Mouse (Mus musculus) right cerebral cortex, postnatal 25 days (tissue): ENCODE results near the gene Nr2f1.

Source experiments
- DNase-seq: peaks from one replicate; pipeline ENCODE4 v3.0.0; 2022

Nr2f1 gene

DNA sequence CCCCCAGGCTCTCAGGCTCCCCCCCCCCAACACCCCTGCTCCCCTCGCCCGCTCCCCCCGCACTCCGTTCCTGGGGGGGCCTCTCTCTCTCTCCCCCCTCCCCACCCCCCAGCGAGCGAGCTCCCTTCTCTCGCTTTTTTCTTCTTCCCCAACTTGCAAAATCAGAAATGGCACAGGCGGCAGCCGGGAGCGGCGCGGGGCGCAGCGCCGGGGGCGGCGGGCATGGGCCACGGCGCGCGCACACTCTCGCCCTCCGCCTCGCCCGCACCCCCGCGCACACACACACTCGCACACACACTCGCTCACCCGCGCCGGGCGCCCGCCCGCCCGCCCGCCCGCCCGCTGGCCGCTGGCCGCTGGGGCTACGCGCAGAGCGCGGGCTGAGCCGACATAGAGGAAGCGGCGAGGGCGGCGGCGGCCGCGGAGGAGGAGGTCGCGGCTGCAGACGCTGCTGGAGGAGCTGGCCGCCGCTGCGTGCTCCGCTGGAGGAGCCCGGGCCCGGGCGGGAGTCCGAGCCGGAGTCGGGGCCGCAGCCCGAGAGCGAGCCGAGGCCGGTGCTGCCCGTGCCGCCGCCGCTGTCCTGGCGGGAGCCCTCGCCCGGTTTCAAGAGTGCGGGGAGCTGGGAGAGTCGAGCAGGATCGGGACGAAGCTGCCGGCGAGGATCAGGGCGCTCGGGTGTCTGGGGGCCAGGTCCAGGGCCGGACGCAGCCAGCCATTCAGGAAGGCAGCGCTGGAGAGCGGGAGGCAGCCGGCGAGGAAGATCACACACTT lies 501 bp downstream of the Nr2f1 start:
- DNase-seq = no peak

DNA sequence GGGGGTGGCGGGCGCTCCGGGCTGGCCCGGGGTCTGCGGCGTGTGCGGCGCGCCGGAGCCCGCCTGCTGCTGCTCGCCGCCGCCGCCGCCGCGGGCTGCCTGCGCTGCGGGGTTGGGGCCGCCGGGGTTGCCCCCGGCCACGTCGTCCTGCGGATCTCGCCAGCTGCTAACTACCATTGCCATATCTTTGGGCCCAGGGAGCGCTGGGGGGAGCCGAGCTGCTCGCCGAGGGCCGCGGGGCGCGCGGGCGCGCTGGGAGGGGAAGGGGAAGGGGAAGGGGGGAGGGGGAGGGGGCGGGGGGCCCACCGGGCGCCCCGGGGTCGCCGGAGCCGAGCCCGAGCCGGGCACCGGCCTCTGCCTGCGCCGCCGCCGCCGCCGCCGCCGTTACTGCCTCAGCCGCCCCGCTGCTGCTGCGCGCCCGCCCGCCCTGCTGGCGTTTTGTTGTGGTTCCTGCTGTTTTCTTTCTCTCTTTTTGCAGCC lies 1.1 kb downstream of the Nr2f1 start:
- DNase-seq = no peak

DNA sequence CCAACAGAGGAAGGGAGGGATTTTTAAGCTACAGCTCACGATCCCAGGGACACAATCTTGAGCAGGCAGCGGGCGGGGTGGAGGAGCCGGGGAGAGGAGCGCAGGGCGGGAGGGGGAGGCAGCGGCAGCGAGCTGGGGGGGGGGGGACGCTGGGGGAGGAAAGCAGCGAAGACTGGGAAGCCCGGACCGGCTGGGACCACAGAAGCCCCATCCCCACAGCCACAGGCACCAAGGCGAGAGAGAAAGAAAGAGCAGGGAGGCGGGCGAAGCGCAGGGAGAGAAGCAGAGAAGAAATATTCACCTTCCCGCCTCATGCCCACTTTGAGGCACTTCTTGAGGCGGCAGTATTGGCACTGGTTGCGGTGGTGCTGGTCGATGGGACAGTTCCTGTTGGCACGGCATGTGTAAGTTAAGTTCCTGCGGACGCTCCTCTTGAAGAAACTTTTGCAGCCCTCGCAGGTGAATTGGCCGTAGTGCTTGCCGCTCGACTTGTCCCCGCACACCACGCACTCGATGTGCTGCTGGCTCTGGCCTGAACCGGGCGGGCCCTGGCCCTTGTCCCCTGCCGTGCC lies 1.7 kb downstream of the Nr2f1 start:
- no peak for DNase-seq

- no peak for DNase-seq
Measured at GRCm38 (mm10) chr13:78197286-78197818, 2.2 kb downstream of the Nr2f1 start.

DNA sequence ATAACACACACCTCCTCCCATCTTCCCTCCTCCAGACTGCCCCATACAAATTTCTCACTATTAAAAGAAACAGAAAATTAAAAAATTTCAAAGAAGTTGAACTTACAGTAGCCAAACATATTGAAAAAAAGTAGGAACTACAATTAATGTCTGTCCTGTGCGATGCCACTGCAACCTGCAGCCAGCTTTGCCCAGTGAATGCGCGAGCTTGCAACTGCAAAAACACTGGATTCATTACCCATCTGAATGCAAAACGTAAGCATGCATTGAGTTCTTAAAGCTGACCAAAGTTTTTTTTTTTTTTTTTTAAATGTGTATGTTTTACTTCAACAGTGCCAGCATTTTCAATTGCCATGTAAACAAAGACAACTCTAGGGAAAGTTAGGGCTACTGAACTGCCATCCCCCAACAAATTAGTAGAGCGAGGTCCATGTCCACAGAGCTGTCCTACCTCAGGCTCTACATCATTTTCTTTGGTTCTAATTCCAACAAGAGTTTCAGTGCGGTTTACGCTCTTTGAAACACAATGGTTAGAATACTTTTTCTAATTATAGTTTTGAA lies 3.2 kb downstream of the Nr2f1 start:
- no peak for DNase-seq

DNA sequence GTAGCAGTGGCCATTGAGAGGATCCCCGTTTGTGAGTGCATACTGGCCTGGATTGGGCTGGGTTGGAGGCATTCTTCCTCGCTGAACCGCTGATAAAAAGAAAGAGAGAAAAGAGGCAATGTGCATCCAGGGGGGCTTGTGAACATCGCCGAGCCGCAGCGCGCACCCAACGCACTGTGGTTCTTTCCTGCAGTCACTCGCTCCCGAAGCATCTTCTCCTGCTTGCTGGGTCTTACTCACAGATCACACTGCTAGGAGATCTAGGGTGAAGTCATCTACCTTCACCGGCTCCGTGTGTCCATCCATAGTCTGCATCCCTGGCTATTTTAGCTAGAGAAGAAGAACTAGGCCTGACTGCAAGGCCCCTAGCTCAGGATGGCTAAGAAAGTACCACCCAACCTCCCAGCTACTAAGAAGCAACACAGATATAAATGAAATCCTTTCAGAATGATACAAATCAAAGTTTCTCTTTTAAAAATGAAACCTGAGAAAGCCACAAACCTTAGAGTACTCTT lies 3.9 kb downstream of the Nr2f1 start:
- DNase-seq = no peak

DNA sequence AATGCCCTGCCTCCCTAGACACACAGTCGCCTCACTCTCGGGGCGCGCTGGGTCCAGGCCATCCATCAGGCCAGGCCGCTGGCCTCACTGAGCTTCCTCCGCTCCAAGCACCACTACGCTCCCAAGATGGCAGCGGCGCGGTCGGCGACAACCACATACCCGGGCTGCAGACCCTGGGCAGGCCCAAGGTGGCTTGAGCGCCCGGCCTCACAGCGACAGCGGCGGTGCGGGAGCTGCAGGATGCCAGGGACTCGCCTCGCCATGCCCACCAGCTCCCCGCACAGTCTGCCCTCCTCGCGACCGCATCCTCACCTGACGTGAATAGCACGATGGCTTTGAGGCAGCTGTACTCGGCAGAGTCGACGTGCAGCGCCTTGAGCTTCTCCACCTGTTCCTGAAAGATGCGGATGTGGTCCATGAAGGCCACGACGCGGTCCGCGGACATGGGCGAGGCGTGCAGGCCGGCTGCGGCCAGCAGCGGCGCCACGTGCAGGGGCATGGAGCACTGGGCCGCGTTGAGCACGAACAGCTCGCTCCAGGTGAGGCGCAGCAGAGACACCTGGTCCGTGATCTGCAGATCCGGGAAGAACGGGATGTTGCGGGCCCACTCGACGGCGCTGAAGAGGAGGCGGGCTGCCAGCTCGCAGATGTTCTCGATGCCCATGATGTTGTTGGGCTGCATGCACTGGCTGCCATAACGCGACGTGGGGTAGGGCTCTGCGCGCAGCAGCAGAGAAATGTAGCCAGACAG lies 4.5 kb downstream of the Nr2f1 start:
- DNase-seq = no peak

DNA sequence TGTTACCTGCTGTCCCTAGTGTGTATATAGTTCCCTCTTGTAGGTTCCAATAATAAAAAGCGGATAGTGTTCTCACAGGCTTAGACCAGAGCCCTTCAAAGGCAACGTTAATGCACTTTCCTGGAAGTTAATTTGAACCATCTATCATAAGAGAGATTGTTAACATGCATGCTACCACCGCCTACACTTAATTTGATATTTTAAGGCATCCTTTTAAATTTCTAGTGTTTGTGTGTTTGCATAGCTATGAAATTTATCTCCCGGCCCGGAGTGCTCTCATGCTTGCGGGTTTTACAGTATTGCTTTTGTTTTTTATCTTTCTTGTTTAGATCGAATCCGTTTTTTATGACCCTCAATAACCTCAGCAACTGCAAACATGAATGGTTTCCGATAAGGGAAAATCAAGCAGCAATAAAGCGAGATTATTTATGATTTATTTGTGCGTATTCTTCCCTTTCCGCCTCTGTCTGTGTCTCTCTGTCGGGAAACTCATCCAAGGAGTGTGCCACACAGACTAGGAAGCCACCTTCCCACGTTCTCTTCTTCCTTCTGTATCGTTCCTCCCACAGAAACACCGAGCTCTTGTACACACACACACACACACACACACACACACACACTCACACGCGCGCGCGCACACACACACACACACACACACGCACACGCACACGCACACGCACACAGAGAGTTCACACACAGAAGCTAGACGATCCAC lies 5.3 kb downstream of the Nr2f1 start:
- no peak for DNase-seq

DNA sequence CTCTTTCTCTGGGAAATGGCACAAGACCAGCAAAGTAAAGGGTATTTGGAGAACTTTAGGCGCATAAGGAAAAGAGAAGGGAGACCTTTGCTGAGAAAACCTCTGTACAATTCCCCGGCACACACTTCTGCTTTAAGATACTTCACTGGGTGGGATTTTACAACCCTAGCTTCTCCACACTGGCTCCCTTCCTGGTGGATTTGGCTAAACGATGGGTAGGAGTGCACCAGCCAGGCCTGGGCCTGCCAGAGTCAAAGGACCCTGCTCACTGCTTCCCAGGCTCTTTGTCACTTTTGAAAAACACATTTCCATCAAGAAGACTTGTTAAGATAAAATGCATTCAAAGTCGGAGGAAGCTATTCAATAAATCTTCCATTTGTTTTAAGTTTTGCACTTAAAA lies 6.3 kb downstream of the Nr2f1 start:
- DNase-seq = no peak

GRCm38 (mm10) chr13:78189586-78189985 lies 10.0 kb downstream of the Nr2f1 start:
- peak; percentile 53 for DNase-seq

- peak; percentile 10 for DNase-seq
Measured at GRCm38 (mm10) chr13:78187833-78188232, 11.7 kb downstream of the Nr2f1 start.

- peak; percentile 40 for DNase-seq
Measured at GRCm38 (mm10) chr13:78186340-78186946, 13.1 kb downstream of the Nr2f1 start.

- peak; percentile 13 for DNase-seq
Measured at GRCm38 (mm10) chr13:78184786-78185466, 14.6 kb downstream of the Nr2f1 start.

- peak; percentile 14 for DNase-seq
Measured at GRCm38 (mm10) chr13:78183986-78184385, 15.6 kb downstream of the Nr2f1 start.

GRCm38 (mm10) chr13:78183004-78183403 lies 16.6 kb downstream of the Nr2f1 start:
- no peak for DNase-seq

- DNase-seq = no peak
Measured at GRCm38 (mm10) chr13:78181930-78182558, 17.5 kb downstream of the Nr2f1 start.

DNA sequence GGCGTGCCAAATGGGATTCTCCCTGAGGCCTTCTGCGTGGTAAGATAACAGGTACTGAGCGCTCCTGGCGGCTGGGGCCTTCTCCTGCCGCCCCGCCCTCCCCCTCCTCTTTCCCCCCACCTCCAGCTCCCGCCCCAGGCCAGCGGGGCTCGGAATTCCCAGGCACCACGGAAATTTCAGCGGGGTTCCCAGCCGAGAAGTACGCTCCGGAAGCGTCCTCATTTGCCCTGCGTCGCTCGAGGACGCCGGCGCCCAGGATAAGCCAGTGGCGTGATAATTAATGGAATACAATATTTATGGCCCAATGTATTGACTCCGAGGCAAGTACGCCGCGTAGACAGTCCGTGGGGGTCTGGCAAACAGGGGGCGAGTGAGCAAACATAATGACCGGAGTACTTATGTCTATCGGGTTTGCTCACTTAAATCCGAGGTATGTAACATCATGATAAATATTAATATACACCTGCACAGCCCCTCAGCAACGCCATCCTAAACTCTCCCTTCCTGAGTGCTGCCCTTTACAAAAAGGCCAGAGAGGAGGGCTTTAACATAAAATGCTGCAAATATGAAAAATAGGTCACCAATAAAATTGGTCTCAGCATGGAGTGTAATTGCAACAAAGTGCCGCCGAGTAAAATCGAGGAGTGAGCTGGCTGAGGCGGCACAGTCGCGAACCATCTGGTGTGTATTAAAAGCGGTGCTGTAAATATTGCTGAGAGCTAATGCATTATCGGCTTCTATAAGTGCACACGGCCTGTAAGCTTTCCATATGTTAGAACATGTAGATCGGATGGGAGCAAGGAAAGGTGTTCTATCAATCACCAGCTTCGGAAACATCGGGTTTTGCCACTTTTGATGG lies 18.3 kb downstream of the Nr2f1 start:
- DNase-seq = no peak

DNA sequence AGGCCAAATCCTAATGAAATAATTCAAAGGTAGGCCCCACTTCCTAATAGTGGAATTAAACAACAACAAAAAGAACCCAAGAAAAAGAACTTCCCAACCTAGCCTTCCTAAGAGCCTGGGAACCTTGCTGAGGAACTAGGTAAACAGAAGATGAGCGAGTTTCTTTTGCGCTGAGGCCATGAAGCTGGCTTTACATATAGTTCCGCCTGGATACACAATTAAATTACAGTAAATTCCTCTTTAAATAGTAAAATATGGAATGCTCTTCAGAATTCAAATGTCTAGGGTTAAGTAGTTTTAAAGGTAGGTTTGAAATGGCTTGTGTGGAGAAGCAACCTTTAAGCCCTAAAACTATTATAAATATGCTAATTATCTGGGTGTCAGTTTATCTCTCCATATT lies 19.3 kb downstream of the Nr2f1 start:
- DNase-seq = no peak

- DNase-seq = no peak
Measured at GRCm38 (mm10) chr13:78179312-78180097, 20.1 kb downstream of the Nr2f1 start.
